Mouse (Mus musculus): ENCODE results near the gene Spaar. TPM values are rescaled to one million over a fixed set of nuclear protein-coding genes. Genes with fewer than 3 reads are reported as not detected.

Gene Spaar
- total and polyA plus RNA-seq, 3 experiments: not detected

DNA sequence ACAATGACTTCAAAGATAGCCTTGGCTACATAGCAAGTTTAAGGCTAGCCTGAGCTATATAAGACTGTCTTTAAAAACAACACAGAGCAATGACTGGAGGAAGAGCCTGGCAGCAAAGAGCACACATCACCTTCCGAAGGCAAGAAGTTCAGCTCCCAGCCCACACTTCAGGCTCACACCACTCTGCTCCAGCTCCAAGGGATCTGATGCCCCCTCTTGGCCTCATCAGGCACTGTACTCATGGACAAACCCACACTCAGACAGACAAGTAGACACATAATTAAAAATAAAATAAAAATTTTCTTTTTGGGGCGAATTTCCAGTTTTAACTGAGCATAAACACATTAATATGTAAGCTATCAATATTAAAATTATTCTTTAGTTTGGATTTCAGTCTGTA is 31.5 kb downstream of the Spaar start:
- no peak overlapping the region for H3K27ac ChIP-seq (ENCODE audit: control insufficient read depth, low read depth, low read length)
- no peaks in the 10 kb centered on the region; a peak in 1 of 4 replicates for H3K27me3 ChIP-seq (ENCODE audit: control insufficient read depth in 1 of 2, insufficient read depth in 2 of 2, low read length in 2 of 2)
- TF ChIP-seq GABPA (IDR thresholded peaks at IDR 0.05; ENCODE audit: low read depth, low read length) (no peak), TCF12 (IDR thresholded peaks at IDR 0.05; ENCODE audit: low read depth, low read length) (no peak), RAD21 (IDR thresholded peaks at IDR 0.05; ENCODE audit: low read depth, low read length) (peak; percentile 6), POLR2A (IDR thresholded peaks at IDR 0.05; ENCODE audit: control insufficient read depth in 1 of 2, insufficient read depth in 1 of 2, low read depth in 1 of 2, low read length in 2 of 2, poor library complexity in 1 of 2) (no peak), CTCF (IDR thresholded peaks at IDR 0.05 in 2 of 3, conservative IDR thresholded peaks at IDR 0.05 in 1 of 3; ENCODE audit: control insufficient read depth in 1 of 3, insufficient read depth in 1 of 3, low read depth in 2 of 3, low read length in 3 of 3, poor library complexity in 1 of 3, severe bottlenecking in 1 of 3) (peak; percentile 16 to 34 (median 26); a peak in 4 of 6 replicates)
- no peaks in the 10 kb centered on the region for H3K9me3 ChIP-seq (replicated peaks; ENCODE audit: insufficient read depth, low read length)
- H3K79me2 ChIP-seq (ENCODE audit: control insufficient read depth, insufficient read depth, low read length, poor library complexity): no peaks in the 10 kb centered on the region
- H3K9ac ChIP-seq (ENCODE audit: control insufficient read depth, low read depth, low read length, poor library complexity, severe bottlenecking): no peak overlapping the region
- H3K36me3 ChIP-seq (ENCODE audit: control insufficient read depth in 1 of 2, insufficient read depth in 2 of 2, low read length in 2 of 2): no peaks in the 10 kb centered on the region
- peak; percentile 21 for DNase-seq (ENCODE audit: low read depth, low spot score)
- H3K4me1 ChIP-seq (ENCODE audit: control insufficient read depth in 1 of 2, insufficient read depth in 2 of 2, low read length in 2 of 2): no peaks in the 10 kb centered on the region
- no peak overlapping the region for H3K4me3 ChIP-seq (ENCODE audit: control insufficient read depth in 1 of 2, insufficient read depth in 1 of 2, low read depth in 2 of 2, low read length in 2 of 2)

- Histone ChIP-seq H3K9me3 (replicated peaks; ENCODE audit: insufficient read depth, low read length) (no peaks in the 10 kb centered on the region), H3K79me2 (ENCODE audit: control insufficient read depth, insufficient read depth, low read length, poor library complexity) (no peaks in the 10 kb centered on the region), H3K4me1 (ENCODE audit: control insufficient read depth in 1 of 2, insufficient read depth in 2 of 2, low read length in 2 of 2) (no peaks in the 10 kb centered on the region), H3K36me3 (ENCODE audit: control insufficient read depth in 1 of 2, insufficient read depth in 2 of 2, low read length in 2 of 2) (no peaks in the 10 kb centered on the region), H3K27me3 (ENCODE audit: control insufficient read depth in 1 of 2, insufficient read depth in 2 of 2, low read length in 2 of 2) (no peaks in the 10 kb centered on the region; a peak in 1 of 4 replicates), H3K4me3 (ENCODE audit: control insufficient read depth in 1 of 2, insufficient read depth in 1 of 2, low read depth in 2 of 2, low read length in 2 of 2) (peak overlapping the region; percentile 32 to 42; a peak in 3 of 4 replicates), H3K9ac (ENCODE audit: control insufficient read depth, low read depth, low read length, poor library complexity, severe bottlenecking) (no peak overlapping the region), H3K27ac (ENCODE audit: control insufficient read depth, low read depth, low read length) (no peak overlapping the region)
- peak; percentile 70 for DNase-seq (ENCODE audit: low read depth, low spot score)
- no peak for TF ChIP-seq MAFK (IDR thresholded peaks at IDR 0.05; ENCODE audit: borderline replicate concordance, low read depth, low read length)
- TF ChIP-seq RCOR1 (IDR thresholded peaks at IDR 0.05; ENCODE audit: low read depth, low read length): no peak
- no peak for TF ChIP-seq ZNF384 (IDR thresholded peaks at IDR 0.05; ENCODE audit: low read depth, low read length)
- TF ChIP-seq HCFC1 (IDR thresholded peaks at IDR 0.05; ENCODE audit: low read depth, low read length): no peak
- TF ChIP-seq ZMIZ1 (IDR thresholded peaks at IDR 0.05; ENCODE audit: low read depth, low read length): no peak
- TF ChIP-seq GABPA (IDR thresholded peaks at IDR 0.05; ENCODE audit: low read depth, low read length): no peak
- TF ChIP-seq UBTF (IDR thresholded peaks at IDR 0.05; ENCODE audit: borderline replicate concordance, insufficient read depth, low read depth, low read length): no peak
- no peak for TF ChIP-seq MXI1 (IDR thresholded peaks at IDR 0.05; ENCODE audit: low read depth, low read length)
- 0 out of 2 replicates have a peak, but pooled peaks have one; percentile 22 for TF ChIP-seq MAX (IDR thresholded peaks at IDR 0.05; ENCODE audit: low read length)
- peak; percentile 67 to 69 (median 68) for TF ChIP-seq CTCF (IDR thresholded peaks at IDR 0.05 in 2 of 3, conservative IDR thresholded peaks at IDR 0.05 in 1 of 3; ENCODE audit: control insufficient read depth in 1 of 3, insufficient read depth in 1 of 3, low read depth in 2 of 3, low read length in 3 of 3, poor library complexity in 1 of 3, severe bottlenecking in 1 of 3)
- TF ChIP-seq BHLHE40 (IDR thresholded peaks at IDR 0.05; ENCODE audit: borderline replicate concordance, low read depth, low read length): no peak
- no peak for TF ChIP-seq MYB (IDR thresholded peaks at IDR 0.05; ENCODE audit: low read depth, low read length)
- TF ChIP-seq ETS1 (IDR thresholded peaks at IDR 0.05; ENCODE audit: low read depth, low read length): no peak
- no peak for TF ChIP-seq MYC (IDR thresholded peaks at IDR 0.05; ENCODE audit: low read depth, low read length)
- no peak for TF ChIP-seq CHD2 (IDR thresholded peaks at IDR 0.05; ENCODE audit: low read length)
- no peak for TF ChIP-seq JUND (IDR thresholded peaks at IDR 0.05; ENCODE audit: low read depth, low read length)
- peak; percentile 27; the same call in 1 of the 2 replicates for TF ChIP-seq ZC3H11A (IDR thresholded peaks at IDR 0.05; ENCODE audit: low read depth, low read length)
- no peak for TF ChIP-seq SIN3A (IDR thresholded peaks at IDR 0.05; ENCODE audit: low read length)
- no peak for TF ChIP-seq TAL1 (IDR thresholded peaks at IDR 0.05; ENCODE audit: low read length)
- no peak for TF ChIP-seq MEF2A (IDR thresholded peaks at IDR 0.05; ENCODE audit: extremely low read depth, insufficient replicate concordance, low read depth, low read length, poor library complexity, severe bottlenecking)
- no peak for TF ChIP-seq NELFE (IDR thresholded peaks at IDR 0.05; ENCODE audit: low read depth, low read length)
- TF ChIP-seq USF1 (IDR thresholded peaks at IDR 0.05; ENCODE audit: low read depth, low read length): no peak
- TF ChIP-seq MAZ (IDR thresholded peaks at IDR 0.05; ENCODE audit: low read depth, low read length): no peak
- TF ChIP-seq ZKSCAN1 (IDR thresholded peaks at IDR 0.05; ENCODE audit: low read depth, low read length): no peak
- TF ChIP-seq NRF1 (IDR thresholded peaks at IDR 0.05; ENCODE audit: insufficient read depth, low read depth, low read length, poor library complexity, severe bottlenecking): no peak
- no peak for TF ChIP-seq KAT2A (conservative IDR thresholded peaks at IDR 0.05; ENCODE audit: low read depth, low read length)
- no peak for TF ChIP-seq ELF1 (IDR thresholded peaks at IDR 0.05; ENCODE audit: low read depth, low read length)
- TF ChIP-seq POLR2A (IDR thresholded peaks at IDR 0.05; ENCODE audit: control insufficient read depth in 1 of 2, insufficient read depth in 1 of 2, low read depth in 1 of 2, low read length in 2 of 2, poor library complexity in 1 of 2): no peak
- TF ChIP-seq POLR2AphosphoS5 (IDR thresholded peaks at IDR 0.05; ENCODE audit: borderline replicate concordance, low read depth, low read length): no peak
These were observed 33.6 kb downstream of the Spaar start for GRCm38 (mm10) chr4:43763410-43763809.
